Mouse (Mus musculus): Measurements from ENCODE around the gene Tor2a. TPM values are rescaled to one million over a fixed set of nuclear protein-coding genes. Genes with fewer than 3 reads are reported as not detected.

Gene Tor2a
- total RNA-seq, 2 experiments from 2014 or later, result 30.2 to 32.1 TPM

DNA sequence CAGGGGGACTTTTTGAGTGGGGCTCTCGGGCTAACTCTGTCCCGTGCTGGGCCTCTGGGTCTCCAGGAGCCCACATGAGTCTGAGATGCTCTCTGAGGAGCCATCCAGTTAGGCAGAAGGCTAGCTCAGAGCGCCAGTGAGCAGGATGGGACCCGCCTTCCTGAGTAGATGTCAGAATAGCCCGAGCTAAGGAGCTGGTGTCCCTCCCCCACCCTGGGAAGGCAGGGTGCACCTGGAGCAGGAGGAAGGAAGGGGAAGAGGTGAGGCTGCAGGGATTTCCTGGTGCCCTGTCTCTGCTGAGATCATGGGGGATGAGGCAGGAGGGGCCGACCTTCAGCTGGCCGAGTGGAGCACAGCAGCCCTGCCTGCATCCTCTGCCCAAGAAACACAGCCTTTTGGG lies 28.6 kb upstream of the Tor2a start:
- no peak for DNase-seq (ENCODE audit: low spot score in 2 of 2)

DNA sequence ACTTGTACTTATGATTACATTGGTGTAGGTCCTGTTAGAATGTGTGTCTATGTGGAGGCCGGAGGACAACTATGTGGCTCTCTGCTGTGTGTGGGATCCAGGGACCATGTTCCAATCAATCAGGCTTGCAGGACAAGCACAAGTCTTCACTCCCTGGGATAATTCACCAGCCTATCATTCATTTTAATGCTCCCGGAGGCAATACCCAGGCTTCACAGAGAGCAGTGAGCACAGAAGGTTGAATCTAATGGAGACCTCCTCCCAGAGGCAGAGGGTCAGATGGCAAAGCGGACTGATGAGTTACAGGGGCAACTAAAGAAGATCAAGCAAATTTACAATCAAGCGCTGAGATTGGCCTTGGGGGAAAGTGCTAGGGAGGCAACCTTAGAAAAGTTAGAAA lies 27.5 kb upstream of the Tor2a start:
- DNase-seq (ENCODE audit: low spot score in 2 of 2), result no peak

GRCm38 (mm10) chr2:32730854-32731253 lies 26.2 kb upstream of the Tor2a start:
- no peak for DNase-seq (ENCODE audit: low spot score in 2 of 2)

DNA sequence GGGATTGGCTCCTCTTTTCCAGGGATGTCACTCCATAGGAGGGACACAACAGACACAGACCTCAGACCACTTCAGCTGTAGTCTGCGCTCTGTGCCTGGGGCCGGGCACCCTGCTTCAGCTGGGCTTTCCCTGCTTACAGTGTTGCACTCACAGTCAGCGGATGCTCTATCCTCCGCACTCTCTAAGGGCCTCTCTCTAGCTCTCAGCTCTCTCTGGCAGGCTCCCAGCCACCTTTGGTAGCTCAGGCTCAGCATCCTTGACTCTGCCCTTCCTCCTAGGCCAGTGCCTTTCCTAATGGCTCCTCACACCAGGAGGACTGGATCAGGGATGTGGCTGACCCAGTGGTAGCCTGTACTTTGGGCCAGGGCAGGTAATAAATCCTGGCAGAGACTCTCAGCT lies 25.1 kb upstream of the Tor2a start:
- no peak for DNase-seq (ENCODE audit: low spot score in 2 of 2)

DNA sequence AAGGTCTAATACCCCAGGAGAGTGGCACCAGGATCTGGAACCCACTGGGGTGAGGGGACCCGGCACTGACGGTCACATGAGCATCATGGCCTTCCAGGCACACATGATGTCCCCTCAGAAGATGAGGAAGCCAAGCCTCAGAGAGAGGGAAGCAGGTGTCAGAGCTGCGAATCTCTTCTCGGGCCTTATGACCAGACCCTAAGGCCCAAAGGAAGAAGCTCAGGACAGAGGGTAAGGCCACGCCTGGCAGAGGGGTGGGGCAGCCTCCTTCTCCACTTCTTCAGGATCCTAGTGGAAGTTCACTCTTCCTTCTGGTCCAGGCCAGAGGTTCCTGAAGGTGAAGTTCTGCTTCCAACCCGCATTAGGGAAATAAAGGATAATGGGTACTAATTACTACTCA lies 24.3 kb upstream of the Tor2a start:
- no peak for DNase-seq (ENCODE audit: low spot score in 2 of 2)

DNA sequence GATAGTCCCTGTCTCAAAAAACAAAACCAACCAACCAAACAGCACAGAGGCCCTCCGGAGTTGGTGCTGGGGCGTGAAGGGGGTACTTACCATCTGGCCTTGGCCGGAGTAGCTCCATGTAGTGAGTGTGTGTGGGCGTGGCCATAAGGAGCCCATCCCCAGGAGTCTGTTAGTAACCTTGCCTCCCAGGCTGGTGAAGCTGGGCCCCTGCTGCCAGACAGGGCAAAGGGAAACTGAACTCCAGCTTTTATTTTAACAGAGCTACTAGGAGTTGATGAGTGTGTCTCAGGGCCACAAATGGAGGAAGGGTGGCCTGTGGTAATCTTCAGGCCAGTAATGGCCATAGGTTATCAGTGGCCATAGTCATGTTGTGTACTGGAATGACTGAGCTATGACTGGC lies 22.6 kb upstream of the Tor2a start:
- DNase-seq (ENCODE audit: low spot score in 2 of 2), result no peak

DNA sequence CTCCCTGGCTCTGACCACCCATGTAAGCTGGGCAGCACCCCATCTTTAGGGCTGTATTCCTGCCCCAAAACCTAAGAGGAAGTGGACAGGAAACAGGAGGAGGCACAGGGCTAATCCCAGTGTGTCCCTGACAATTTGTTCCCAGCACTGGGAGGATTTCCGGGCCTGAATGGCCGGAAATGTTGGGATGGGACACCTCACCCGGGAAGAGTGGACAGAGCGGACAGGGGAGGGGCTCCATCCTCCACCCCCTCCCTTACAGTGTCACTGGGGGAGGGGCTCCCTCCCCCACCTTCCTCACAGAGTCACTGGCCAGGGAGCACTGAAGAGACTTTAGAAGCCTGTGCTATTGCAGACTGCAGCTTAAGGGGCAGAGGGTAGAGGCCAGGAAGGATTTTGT lies 22.1 kb upstream of the Tor2a start:
- DNase-seq (ENCODE audit: low spot score in 2 of 2), result no peak

- DNase-seq (ENCODE audit: low spot score in 2 of 2), result no peak
Observed at GRCm38 (mm10) chr2:32736306-32736829, 20.7 kb upstream of the Tor2a start.

DNA sequence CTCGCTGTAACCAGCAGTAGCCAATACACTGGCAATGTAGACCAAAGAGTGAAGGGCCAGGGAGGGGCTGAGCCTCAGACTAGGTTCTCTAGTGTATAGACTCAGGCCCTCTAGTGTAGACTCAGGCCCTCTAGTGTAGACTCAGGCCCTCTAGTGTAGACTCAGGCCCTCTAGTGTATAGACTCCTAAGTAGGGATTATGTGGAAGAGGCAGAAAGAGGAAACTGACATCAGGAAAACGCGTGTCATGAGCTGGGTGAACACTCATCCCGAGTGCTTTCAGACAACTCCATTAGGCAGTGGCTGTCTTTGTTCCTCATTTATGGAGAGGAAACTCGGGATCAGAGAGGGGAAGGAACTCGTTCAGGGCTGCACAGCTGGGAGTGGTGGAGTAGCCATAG lies 20.0 kb upstream of the Tor2a start:
- DNase-seq (ENCODE audit: low spot score in 2 of 2), result no peak

DNA sequence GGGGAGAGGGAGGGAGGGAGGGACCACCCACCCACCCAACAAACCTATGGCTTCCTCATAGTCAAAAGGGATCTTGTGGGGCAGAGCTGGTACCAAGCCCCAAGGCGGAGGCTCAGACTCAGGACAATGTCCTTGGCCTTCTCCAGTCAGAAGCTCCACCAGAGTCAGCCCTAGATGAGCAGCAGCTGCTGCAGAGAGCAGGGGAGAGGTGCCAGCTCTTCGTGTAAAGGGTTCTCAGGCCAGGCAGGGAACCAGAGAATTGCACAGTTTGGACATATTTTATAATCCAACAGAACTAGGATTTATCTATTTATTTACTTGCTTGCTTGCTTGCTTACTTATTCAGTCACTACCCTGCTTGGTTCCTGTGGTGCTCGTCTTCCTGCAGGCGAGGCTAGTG lies 17.7 kb upstream of the Tor2a start:
- DNase-seq (ENCODE audit: low spot score in 2 of 2), result no peak

DNA sequence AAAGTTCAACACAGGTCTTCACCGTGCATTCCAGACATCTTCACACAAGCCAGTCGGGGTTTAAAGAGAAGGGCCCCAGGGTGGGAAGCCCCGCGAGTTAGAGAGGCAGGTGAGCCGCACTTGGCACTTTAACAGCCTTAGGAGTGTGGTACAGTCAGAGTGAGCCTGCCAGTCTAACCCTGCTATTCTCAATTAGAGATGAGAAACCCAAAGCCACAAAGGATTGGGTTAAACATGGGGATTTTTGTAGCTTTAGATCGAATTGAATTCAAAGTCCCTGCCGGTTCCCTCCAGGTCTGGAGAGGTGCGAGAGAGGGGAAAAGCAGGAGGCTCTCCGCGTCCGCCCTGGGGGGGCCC lies 16.1 kb upstream of the Tor2a start, which contains the start of gene 6330409D20Rik:
Gene 6330409D20Rik (minus strand): TSS at position 101 of the 357 bp plus-strand sequence.
- DNase-seq (ENCODE audit: low spot score in 2 of 2), result no peak

DNA sequence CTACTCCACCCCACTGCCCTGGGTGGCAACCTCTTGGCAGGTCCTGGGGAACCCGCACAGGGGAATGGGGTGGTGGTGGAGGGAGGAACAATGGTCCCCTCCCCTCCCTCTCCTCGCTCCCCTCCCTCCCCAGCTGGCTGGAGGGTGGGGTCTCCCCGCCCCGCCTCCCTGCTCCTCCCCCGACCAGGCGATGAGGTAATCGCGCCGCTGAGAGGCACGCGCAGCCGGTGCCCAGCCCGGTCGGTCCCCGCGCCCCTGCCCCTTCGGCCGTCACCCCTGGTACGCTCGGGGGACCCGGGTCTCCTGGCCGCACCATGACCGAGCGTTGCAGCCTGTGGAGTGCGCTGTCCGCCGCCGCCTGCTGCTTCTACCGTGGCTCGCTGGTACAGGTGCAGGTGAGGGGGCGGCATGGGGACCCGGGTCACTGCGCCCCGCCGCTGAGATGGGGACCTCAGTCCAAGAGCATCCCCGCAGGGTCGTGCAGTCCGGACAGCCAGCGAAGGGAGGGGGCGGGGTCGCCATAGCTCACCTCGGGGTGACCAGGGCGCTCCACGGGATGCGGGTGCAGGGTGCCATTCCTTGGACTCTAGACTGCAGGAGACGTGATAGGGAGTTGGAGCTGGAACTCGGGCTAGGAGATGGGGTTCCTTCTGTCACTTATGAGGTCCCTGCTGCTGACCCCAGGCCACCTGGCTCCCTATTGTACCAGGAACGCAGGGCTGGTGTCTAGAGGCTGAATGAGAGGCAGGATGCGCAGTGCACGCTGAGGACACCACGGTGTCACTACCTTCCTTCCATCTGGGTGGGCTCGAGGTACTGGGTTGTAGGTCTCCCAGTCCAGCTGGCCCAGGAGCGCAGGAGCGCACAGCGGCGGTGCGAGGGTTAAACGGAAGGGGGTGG lies 15.5 kb upstream of the Tor2a start:
- DNase-seq (ENCODE audit: low spot score in 2 of 2), result peak in 1 of 2 experiments; percentile 51

DNA sequence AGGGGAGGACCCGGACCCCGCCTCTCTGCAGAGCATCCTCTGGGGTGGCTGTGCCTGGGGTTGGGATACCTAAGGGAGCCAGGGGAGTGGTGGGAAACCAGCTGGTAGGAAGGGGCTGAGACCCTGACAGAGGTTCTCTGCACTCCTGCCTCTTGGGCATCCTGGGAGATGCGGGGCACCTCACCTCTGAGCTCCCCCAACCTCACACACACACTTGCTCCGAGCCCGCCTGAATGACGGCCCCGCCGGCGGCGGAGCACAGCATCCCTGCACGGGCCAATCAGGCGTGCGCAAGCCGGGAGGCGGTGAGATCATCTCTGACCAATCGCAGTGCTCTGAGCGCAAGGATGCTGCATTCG lies 14.9 kb upstream of the Tor2a start:
- DNase-seq (ENCODE audit: low spot score in 2 of 2), result peak; percentile 87 to 89

DNA sequence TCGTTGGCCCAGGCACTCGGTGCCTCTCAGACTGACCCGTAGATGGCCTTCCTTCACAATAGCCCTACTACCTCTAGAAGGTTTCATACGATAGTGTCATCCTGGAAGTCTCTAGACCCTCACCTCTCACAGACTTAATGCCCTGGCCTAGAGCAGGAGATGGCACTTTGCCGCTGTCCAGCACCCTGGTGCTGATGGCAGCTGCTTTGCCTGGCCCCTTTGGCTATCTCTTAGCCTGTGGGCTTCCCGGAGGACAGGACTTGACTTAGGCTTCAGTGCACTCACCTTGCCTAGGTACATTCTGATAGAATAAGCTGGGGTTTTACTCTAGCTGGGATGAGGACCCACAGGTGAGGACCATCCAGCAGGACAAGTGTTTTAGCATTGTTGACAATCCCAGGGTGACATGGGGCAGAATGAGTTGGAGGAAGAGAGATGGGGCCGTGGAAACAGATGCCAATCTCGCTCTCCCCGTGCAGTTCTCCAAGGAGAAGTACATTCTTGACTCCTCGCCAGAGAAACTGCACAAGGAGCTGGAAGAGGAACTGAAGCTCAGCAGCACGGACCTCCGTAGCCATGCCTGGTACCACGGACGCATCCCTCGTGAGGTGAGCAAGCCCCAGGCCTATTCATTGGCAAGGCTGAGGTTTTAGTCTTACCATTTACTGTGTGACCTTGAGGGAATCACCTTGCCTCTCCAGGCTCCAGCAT lies 12.6 kb upstream of the Tor2a start:
- no peak for DNase-seq (ENCODE audit: low spot score in 2 of 2)

- no peak for DNase-seq (ENCODE audit: low spot score in 2 of 2)
Observed at GRCm38 (mm10) chr2:32749082-32749481, 8.0 kb upstream of the Tor2a start.

- no peak for DNase-seq (ENCODE audit: low spot score in 2 of 2)
Observed at GRCm38 (mm10) chr2:32750199-32750598, 6.8 kb upstream of the Tor2a start.

GRCm38 (mm10) chr2:32750887-32751664 lies 6.0 kb upstream of the Tor2a start:
- no peak for DNase-seq (ENCODE audit: low spot score in 2 of 2)

DNA sequence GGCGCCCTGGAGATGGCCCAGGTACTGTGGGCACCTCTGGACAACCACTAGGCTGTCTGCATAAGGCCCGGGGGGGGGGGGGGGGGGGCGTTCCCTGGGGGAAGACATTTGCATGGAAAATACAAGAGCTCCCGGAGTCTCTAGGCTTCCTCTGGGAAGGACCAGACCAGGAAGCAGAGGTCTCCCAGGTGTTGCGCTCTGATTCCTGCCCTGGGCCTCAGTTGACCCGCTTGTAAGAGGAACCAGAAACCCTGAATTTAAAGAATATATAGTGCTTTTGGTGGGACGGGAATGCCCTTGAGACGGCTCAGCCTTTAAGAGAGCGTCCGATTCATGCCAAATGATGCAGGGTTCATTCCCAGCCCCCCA lies 5.4 kb upstream of the Tor2a start:
- DNase-seq (ENCODE audit: low spot score in 2 of 2), result no peak

GRCm38 (mm10) chr2:32752181-32752580 lies 4.9 kb upstream of the Tor2a start:
- no peak for DNase-seq (ENCODE audit: low spot score in 2 of 2)

DNA sequence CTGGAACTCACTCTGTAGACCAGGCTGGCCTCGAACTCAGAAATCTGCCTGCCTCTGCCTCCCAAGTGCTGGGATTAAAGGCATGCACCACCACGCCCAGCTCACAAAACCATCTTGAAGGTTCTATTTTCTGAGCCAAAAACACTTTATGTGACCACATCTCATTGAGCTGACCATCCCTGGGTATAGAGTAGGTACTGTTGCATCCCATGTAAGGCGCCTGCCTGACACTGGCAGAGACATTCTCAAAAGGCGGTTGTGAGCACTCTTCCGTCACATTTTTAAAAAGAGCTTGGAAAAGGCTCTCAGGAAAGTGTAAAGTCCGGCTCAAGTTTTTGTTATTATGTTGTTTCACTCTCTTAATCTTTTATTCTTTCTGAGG lies 369 bp upstream of the Tor2a start:
- DNase-seq (ENCODE audit: low spot score in 2 of 2), result no peak

GRCm38 (mm10) chr2:32758503-32758902 lies 1.5 kb downstream of the Tor2a start:
- no peak for DNase-seq (ENCODE audit: low spot score in 2 of 2)

DNA sequence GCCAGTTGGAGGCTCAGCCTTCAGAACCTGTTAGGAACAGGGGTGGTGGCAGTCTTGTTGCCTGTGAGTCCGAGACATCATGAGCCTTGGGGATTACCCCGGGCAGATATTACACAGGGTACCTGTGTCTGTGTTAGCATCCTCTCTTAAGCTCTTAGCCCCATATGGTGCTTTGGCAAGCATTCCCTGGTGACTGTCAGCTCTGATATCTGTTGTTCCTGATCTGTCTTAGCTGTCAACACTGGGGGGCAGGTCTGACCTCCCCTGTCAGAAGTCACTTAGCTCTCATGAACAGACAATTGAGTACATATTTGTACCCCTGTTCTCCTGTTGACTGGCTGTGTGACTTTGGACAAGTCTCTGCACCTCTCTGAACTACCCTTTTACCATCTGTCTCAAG lies 2.0 kb downstream of the Tor2a start:
- peak in 1 of 2 experiments; percentile 28 for DNase-seq (ENCODE audit: low spot score in 2 of 2)

All from layer of hippocampus, adult 18-20 months (tissue).